Mouse (Mus musculus) CD4-positive naive resting alpha-beta T cell, adult 57 days (primary cell): ENCODE data around the gene Glis3. TPM values are rescaled to one million over a fixed set of nuclear protein-coding genes. Genes with fewer than 3 reads are reported as not detected.

Source experiments
- total RNA-seq: library from RNA; stranded (reverse); gene quantifications from one replicate; pipeline ENCODE4 v1.2.4, GENCODE M21; 2023

Gene Glis3
- 6.8 TPM for total RNA-seq

GRCm38 (mm10) chr19:28679776-28680391, at the start of gene Glis3:
Glis3 (minus strand) TSS chr19:28680077.

Other genes with a start within 250 kb of the Glis3 start
- not detected for gene Slc1a1, start 155.0 kb upstream of the Glis3 start, total RNA-seq